Mouse (Mus musculus) ovary, postnatal 14 days (tissue): ENCODE results near the gene Ap1s1.
A peak's percentile ranks its signal among the peaks of the same experiment; 100 is the strongest.

Experiments used
- DNase-seq: peaks from one replicate; pipeline ENCODE4 v3.0.0; 2022; ENCODE audit warnings: low spot score

The Ap1s1 gene

DNA sequence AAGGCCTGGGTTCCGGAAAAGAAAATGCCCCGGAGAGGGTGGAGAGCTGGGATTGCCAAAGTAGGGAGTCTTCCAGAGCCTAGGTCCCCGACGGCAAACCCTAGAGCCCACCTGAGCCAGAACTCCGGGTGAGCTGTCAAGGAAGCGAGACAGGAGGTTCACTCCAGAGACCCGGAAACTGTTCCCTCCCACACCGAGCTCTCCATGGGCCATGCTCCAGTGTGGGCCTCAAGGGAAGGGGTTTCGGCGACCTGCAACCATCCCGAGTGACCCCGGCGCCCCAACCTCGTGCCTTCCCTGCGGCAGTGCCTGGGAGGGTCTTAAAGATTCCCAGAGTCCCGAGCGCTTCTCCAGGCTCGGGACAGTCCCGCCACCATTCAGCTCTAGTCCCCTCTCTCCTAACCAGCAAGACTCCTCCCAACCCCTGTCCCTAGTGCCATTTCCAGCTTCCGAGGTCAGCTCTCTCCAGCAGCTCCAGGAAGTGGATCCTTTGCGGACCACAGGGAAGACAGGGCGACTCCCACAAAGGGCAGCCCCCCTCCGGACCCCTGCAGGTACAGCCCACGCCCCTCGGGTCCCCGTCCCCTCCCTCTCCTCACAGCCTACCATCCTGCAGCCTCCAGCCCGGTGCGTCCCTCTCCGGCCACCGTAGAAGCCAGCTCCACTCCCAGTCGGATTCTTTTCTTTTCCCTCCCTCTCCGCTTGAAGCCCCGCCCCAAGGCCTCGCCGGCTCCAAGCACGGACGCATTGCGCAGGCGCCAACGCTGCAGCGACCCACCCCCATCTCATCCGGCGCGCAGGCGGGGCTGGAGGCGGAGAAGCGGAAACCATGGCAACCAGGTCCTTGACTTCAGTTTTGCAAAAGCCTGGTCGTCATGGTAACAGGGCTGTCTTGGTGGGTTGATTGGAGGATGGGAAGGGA is at the start of gene Ap1s1:
Ap1s1 (minus strand) TSS at position 734 of the 922 bp plus-strand sequence.
- peak; percentile 97 for DNase-seq

DNA sequence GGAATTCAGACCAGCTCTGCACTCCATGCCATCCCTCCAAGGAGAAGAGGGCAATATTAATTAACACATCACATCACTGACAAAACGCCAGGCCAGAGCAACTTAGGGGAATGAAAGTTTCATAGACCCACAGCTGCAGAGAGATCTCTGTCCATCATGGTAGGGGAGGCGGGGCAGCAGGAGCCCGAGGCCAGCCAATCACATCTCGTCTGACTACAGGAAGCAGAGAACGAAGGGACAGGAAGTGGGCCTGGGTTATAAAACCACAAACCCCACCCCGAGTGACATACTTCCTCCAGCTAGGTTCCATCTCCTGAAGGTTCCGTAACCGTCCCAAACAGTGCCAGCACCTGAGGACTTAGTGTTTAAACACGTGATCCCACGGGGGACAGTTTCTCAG is 49.2 kb upstream of the Ap1s1 start:
- DNase-seq = no peak

GRCm38 (mm10) chr5:137093720-137094119 is 47.8 kb upstream of the Ap1s1 start:
- DNase-seq = no peak

DNA sequence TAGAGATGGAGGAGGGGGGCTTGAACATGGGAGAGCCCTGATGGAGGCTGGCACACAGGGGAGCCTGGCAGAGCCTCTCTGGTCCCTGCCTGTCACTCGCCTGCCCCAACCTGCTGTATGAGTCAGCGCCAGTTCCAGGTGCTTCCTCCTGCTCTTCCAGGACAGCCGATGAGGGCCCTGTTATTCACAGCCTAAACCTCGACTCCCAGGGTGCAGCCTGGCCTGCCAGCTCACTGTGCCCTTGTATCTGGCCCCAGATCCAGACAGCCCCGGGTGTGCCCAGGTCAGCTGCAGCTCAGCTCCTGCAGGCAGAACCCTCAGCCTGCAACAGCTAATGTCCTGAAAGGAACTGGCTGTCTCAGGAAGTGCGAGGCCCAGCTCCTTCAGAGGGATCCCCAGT is 45.6 kb upstream of the Ap1s1 start:
- DNase-seq = no peak

DNA sequence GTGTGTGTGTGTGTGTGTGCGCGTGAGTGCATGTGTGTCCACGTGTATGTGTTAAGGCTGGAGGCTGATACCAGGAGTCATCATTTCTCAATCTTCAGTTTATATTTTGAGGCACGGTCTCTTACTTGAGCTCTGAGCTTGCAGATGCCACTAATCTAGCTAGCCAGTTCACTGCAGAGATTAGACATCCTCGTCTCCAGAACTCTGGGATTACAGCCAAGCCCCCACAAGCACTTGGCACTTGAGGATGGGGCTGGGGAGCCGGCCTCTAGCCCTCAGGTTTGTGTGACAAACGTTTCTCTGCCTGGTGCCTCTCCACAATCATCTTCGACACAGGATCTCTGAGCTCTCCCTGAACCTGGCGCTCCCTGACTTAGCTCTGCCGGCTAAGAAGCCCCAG is 44.9 kb upstream of the Ap1s1 start:
- no peak for DNase-seq

- DNase-seq = no peak
Measured at GRCm38 (mm10) chr5:137087410-137087809, 41.5 kb upstream of the Ap1s1 start.

GRCm38 (mm10) chr5:137085731-137086130 is 39.8 kb upstream of the Ap1s1 start:
- no peak for DNase-seq

GRCm38 (mm10) chr5:137085021-137085420 is 39.1 kb upstream of the Ap1s1 start:
- no peak for DNase-seq

GRCm38 (mm10) chr5:137083051-137083450 is 37.1 kb upstream of the Ap1s1 start:
- no peak for DNase-seq

DNA sequence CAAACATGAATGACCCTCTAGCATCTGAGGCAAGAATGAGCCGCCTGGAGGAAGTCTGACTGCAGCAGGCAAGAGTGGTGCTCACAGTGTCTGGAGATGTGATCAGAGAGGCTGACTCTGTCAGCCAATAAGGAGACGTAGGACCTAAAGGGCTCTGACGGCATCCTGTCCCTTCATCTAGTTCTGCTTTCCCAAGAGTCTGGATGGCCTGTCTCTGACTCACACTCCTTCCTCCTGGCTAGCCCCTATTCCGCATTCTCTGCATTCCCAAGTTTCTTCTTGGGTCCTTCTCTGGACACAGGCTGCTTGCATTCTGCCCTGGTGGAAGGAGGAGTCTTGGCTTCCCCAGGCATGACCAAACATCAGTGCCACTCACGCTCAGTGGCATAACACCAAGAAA is 33.9 kb upstream of the Ap1s1 start:
- no peak for DNase-seq

DNA sequence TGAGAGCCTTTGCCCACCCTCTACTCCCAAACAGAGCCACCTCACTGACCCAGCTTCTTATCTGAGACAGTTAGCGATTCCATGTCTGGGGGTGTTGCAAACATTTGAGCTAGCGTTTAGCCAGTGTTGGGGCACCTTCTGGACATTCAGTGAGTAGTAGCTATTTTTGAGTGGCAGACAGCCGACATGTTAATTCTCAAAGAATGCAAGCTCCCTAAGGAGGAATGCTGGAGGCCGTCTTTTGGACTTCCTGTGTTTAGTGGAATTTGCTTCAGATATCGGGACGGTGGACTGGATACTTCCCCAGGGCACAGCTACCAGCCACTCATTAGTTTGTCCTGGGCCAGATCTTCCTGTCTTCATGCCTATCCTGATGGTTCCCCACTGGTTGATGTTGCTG is 32.7 kb upstream of the Ap1s1 start:
- no peak for DNase-seq

GRCm38 (mm10) chr5:137078041-137078440 is 32.1 kb upstream of the Ap1s1 start:
- DNase-seq = no peak

DNA sequence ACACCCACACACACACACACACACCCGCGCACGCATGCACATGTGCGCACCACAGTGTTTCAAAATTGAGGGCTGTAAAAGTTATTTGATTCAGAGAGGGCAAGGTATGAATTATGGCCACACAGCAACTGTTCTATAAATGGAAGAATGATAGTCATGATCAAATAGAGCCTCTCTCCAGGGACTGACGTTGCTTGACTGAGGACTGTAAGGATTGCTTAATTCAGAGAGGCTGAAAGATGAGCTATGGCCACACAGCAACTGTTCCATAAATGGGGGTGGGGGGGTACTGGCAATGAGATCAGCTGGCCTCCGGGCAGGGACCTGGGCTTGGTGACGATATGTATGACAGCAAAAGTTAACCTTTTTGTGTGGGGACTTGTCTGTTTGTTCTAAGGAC is 31.3 kb upstream of the Ap1s1 start:
- no peak for DNase-seq

DNA sequence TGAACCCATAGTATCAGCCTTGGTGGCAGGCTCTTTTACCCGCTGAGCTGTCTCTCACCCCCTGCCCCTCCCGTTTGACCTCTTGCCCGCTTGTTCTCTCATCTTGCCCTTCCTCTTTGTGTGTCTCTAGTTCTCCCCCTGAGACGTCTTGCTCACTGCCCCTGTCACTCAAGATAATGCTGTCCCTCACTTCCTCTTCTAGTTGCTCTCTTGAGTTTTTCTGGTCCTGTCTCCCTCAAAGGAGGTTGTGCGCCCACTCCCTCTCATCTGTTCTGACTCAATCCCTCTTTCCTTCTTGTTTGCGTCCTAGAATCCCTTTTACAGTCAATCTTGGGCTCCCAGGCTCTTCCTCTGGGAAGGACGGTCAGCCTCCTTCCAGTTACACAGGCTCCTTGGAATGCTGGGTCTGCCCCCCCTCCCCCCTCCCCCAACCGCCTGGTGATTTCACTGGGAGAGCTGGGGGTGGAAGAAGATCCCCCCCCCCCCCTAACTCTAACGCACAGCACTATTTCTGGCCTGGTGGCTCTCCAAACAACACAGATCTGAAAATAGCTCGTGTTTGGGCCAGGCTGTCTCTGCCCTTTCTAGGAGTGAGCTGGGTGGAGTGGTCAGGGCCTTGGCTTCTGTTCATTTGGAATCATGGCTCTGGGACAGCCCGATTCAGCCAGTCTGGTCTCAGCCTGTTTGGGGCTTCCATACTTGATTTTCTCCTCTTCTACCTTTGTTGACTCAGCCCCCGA is 30.4 kb upstream of the Ap1s1 start:
- DNase-seq = no peak

DNA sequence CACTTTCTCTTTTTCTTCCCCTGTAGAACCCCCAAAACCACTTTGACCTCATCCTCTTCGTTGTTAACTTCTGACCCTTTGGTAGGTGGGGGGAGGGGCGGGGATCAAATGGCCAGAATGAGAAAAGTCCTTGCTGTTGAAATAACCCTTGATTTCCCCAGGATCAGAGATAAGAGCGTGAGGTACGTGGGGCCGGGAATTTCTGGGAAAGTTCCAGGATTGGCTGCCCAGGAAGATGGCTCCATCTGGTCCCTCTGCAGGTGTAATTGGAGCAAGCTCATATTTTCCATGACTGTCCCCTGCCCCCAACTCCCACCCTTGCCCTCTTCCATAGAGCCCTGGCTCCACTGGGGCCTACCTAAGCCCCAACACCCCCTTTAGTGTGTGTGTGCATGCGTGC is 29.8 kb upstream of the Ap1s1 start:
- DNase-seq = no peak

DNA sequence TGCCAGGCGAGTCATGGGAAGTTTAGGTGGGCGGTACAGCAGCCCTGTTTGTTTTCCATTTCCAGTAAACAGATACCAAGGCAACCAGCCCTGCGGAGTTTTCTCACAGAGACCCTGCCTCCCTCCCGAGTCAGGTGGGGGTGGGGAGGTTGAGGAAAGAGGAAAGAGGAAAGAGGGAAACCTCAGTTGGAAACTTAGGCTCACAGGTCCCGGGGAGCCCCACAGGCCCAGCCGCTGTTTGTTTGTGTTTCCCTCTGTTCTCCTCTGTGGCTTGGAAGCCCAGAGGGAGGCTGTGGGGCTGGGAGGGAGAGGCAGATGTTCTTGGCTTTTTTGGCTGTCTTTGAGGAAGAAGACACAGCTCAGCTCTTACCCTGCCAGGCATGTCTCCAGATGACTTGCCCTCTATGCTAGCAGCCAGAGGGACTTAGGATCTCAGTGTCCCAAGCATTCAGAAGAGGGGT is 28.3 kb upstream of the Ap1s1 start:
- DNase-seq = no peak

DNA sequence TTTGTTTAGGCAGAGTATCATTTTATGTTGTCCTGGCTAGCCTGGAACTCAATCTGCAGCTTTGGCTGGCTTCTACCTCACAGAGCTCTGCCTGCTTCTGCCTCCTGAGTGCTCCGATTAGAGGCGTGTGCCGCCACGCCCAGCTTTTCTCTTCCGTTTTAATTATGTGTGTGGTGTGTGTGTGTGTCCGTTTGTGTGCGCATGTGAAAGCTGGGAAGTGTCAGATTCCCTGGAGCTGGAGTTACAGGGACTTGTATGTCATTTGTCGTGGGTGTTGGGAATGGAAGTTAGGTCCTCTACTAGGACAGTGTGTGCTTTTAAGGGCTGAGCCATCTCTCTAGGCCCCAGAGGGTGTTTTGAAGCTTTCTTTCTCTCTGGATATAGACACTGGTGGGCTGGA is 27.2 kb upstream of the Ap1s1 start:
- no peak for DNase-seq

DNA sequence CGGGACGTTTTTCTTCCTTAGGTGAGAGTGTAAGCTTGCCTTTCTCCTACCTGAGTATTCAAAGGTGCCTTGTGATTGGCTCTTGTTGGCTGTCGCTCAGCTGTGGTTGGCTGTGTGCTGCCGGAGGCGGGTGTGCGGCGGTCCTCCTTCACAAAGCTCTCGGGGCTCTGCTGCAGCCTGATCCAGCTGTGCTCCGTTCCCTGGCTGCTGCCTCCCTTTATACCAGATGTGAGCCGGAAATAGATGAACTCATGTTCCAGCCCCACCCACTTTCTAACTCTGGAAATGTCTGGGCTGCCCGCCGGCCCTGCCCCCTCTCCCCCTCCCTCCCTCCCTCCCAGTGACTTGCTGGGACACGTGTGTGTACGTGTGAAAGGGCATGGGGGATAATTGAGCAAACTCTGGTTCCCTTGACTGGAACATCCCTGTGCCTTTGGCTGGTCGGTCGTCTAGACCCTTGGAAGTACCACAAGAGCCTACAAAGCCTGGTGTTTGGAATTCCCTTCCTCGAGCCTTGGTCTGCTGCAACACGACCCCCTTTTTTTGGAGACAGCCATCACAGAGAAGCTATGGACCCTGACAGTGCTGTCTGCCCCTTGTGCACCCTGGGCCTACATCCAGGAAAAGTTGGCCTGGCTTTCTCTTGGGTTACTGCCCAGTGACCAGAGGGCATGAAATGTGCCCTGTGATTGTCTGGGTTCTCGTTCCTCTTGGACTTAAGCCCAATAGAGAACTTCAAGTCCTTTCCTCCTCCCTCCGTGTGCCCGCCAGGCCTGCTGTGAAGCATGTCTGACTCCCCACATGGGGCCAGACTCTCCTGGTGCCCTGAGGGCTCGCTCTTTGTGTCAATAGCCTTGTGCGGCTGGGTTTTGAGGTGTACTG is 26.4 kb upstream of the Ap1s1 start, which contains the start of gene Serpine1:
Serpine1 (minus strand) TSS at position 190 of the 882 bp plus-strand sequence.
- DNase-seq = peak; percentile 65

- no peak for DNase-seq
Measured at GRCm38 (mm10) chr5:137070881-137071605, 25.1 kb upstream of the Ap1s1 start.

DNA sequence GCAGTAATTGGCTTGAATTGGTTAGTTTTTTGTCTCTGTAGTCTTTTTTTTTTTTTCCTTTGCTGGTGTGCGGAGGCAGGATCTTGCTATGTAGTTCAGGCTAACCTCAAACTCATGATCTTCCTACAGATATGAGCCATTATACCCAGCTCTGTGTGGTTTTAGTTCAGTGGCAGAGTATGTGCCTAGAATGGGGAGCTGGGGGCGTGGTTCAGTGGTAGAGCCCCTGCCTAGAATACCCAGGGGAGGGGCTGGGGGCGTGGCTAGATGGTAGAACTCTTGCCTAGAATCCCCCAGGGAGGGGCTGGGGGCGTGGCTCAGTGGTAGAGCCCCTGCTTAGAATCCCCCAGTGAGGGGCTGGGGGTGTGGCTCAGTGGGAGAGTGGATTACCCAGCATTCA is 22.8 kb upstream of the Ap1s1 start:
- no peak for DNase-seq

DNA sequence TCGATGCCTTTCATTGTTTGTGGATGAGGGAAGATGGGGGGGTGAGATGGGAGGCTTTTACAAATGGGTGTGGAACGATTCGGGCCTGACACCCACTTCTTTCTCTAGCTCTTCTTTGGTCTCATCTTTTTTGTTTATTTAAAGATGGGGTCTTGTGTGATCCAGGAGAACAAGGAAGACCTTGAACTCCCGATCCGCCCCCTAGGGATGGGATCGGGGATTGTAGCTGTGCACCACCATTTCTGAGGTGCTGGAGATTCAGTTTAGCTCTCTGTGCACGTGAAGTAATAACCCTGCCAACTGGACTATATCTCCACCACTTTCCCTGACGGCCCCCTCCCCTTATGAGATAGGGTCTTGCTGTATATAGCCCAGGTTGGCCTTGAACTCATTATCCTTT is 20.0 kb upstream of the Ap1s1 start:
- no peak for DNase-seq
